Mouse (Mus musculus): ENCODE results near the gene Ptprb.

DNA sequence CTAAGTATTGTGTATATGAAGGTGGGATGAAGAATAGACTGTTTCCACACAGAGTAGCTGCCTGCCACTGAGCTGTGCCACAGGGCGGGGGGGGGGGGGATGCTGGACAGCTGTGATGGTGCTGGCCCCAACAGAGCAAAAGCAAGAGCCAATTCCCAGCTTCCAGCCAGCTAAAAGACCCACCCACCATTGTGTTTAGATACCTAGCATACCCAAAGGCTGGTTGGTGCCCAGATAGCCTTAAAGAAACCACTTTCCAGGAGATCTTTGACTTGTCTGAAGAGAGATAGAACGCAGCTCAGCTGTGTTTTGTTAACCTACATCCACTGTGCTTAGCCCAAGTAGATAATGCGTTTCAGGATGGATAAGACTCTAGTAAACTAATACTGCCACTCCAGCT is 3.2 kb upstream of the Ptprb start:
- TF ChIP-seq POLR2A (IDR thresholded peaks at IDR 0.05; ENCODE audit: control insufficient read depth, extremely low read depth, insufficient read depth, low read length, poor library complexity): no peak
- no peak for TF ChIP-seq CTCF (IDR thresholded peaks at IDR 0.05; ENCODE audit: borderline replicate concordance, control insufficient read depth, extremely low read depth, insufficient read depth, low read length, poor library complexity)

Data from thymus, adult 2 months (tissue).